23 mouse cellular contexts compared by ENCODE assay signal in genomic region chr5:27659781-27660180, GRCm38 (mm10).
DNase-seq lines count a peak whose midpoint lies in the region; ATAC-seq and TF ChIP-seq lines count a peak whose summit lies in the region.
"Had no signal": no experiment of that assay in that cellular context is flagged by ENCODE, and none has a peak within 500 bp of the region (broad histone marks: within the 10 kb centered on the region; RNA-seq: fewer than 3 reads in every experiment).

No protein-coding gene starts in this region.

- no peaks in the 10 kb centered on the region for H3K36me3 ChIP-seq in heart, embryonic 10.5 days
- no peaks in the 10 kb centered on the region for H3K36me3 ChIP-seq in heart, postnatal 0 days (replicated peaks; ENCODE audit: control insufficient read depth, insufficient read depth, low read length)

- H3K4me2 ChIP-seq in heart, postnatal 0 days (ENCODE audit: low read depth, low read length) = no peak overlapping the region
- H3K4me2 ChIP-seq: forebrain, embryonic 13.5 days; hindbrain, embryonic 14.5 days; lung, embryonic 14.5 days; neural tube, embryonic 15.5 days had no signal

- peaks cover 14% of the 10 kb centered on the region for H3K4me1 ChIP-seq in heart, embryonic 10.5 days
- H3K4me1 ChIP-seq in heart, postnatal 0 days (ENCODE audit: control insufficient read depth, insufficient read depth) = no peaks in the 10 kb centered on the region
- H3K4me1 ChIP-seq: forebrain, embryonic 13.5 days; neural tube, embryonic 15.5 days had no signal

- no peak overlapping the region for H3K4me3 ChIP-seq in heart, embryonic 10.5 days
- no peak overlapping the region for H3K4me3 ChIP-seq in layer of hippocampus, adult 2 months
- no peak overlapping the region for H3K4me3 ChIP-seq in heart, postnatal 0 days (ENCODE audit: low read depth, low read length)
- H3K4me3 ChIP-seq: forebrain, embryonic 13.5 days; neural tube, embryonic 15.5 days had no signal

- H3K9ac ChIP-seq in heart, postnatal 0 days (replicated peaks; ENCODE audit: low read depth, low read length) = no peak overlapping the region
- H3K9ac ChIP-seq: forebrain, embryonic 13.5 days; hindbrain, embryonic 14.5 days; liver, embryonic 14.5 days; lung, embryonic 14.5 days; neural tube, embryonic 15.5 days had no signal

- 88% methylated on average over 6 of the region's 6 CpGs for WGBS in heart, embryonic 10.5 days
- WGBS in heart, postnatal 0 days = 59% methylated on average over 6 of the region's 6 CpGs

- intact Hi-C loops in heart, postnatal 36 days (cut with DNase I) = no loop called here

- H3K9me3 ChIP-seq in heart, embryonic 10.5 days = no peaks in the 10 kb centered on the region
- no peaks in the 10 kb centered on the region for H3K9me3 ChIP-seq in heart, postnatal 0 days (replicated peaks; ENCODE audit: control insufficient read depth, low read length)
- H3K9me3 ChIP-seq: forebrain, embryonic 13.5 days; neural tube, embryonic 15.5 days had no signal

- no peak for TF ChIP-seq EP300 in heart, postnatal 0 days (IDR thresholded peaks at IDR 0.05; ENCODE audit: low read depth)

- peak; percentile 95 for DNase-seq in heart, adult 11 months
- DNase-seq in heart, embryonic 10.5 days (ENCODE audit: low spot score) = no peak
- DNase-seq in layer of hippocampus, adult 2 months (ENCODE audit: low spot score in 2 of 2) = no peak
- DNase-seq in layer of hippocampus, postnatal 14 days (ENCODE audit: low spot score in 2 of 2) = no peak
- no peak for DNase-seq in heart, postnatal 0 days (ENCODE audit: low spot score)
- DNase-seq in heart, postnatal 36 days = peak; percentile 27 to 29
- DNase-seq in left cerebral cortex, adult 11 months (ENCODE audit: low spot score) = no peak
- DNase-seq: adrenal gland, postnatal 14 days; cerebellum, adult 11 months; cerebellum, adult 9-10 months; cerebellum, postnatal 36 days; kidney, adult 2 months; kidney, postnatal 36 days; lung, embryonic 14.5 days; lung, postnatal 14 days; midbrain, embryonic 14.5 days; retina, postnatal 1 day; right cerebral cortex, postnatal 14 days had no signal

- no peak for TF ChIP-seq CTCF in layer of hippocampus, adult 2 months (conservative IDR thresholded peaks at IDR 0.05)
- TF ChIP-seq CTCF in heart, postnatal 0 days (IDR thresholded peaks at IDR 0.05; ENCODE audit: low read depth) = no peak

- H3K27ac ChIP-seq in heart, embryonic 10.5 days = no peak overlapping the region
- peak overlapping the region; percentile 59 for H3K27ac ChIP-seq in layer of hippocampus, adult 2 months
- H3K27ac ChIP-seq in heart, postnatal 0 days (ENCODE audit: low read depth) = no peak overlapping the region
- H3K27ac ChIP-seq: forebrain, embryonic 13.5 days; hindbrain, embryonic 14.5 days; neural tube, embryonic 15.5 days had no signal

- 0 out of 2 replicates have a peak, but pooled peaks have one; percentile 11 for ATAC-seq in heart, postnatal 0 days (ENCODE audit: insufficient read depth, low read depth)
- ATAC-seq: CD4-positive, CD25-positive, alpha-beta regulatory T cell, adult 4 months; forebrain, embryonic 13.5 days had no signal

- no peaks in the 10 kb centered on the region for H3K27me3 ChIP-seq in heart, embryonic 10.5 days (ENCODE audit: insufficient read depth, poor library complexity, severe bottlenecking)
- no peaks in the 10 kb centered on the region for H3K27me3 ChIP-seq in heart, postnatal 0 days (ENCODE audit: control insufficient read depth, insufficient read depth, low read length)
- H3K27me3 ChIP-seq: forebrain, embryonic 13.5 days; neural tube, embryonic 15.5 days had no signal

Comparison
In these comparisons a context has a peak if more than half of its experiments do, and no peak if none do; other contexts are left out.
1. DNase-seq: peak in heart, adult 11 months (single experiment) and heart, postnatal 36 days (2 of 2); none in heart, embryonic 10.5 days (single experiment), layer of hippocampus, adult 2 months (0 of 2), layer of hippocampus, postnatal 14 days (0 of 2), heart, postnatal 0 days (single experiment) and left cerebral cortex, adult 11 months (single experiment).